Mouse (Mus musculus) embryonic facial prominence, embryonic 15.5 days (tissue): ENCODE results near the gene Fto. TPM values are rescaled to one million over a fixed set of nuclear protein-coding genes. Genes with fewer than 3 reads are reported as not detected.

ENCODE experiments used
- ATAC-seq: fragments of 200-750 bp; cut with Nextera tagmentation; 2 replicates; pipeline ENCODE4 v1.8.0; 2017; ENCODE audit warnings: low read depth, moderate TSS enrichment; ENCODE audit not compliant: insufficient number of reproducible peaks, low FRiP score, low TSS enrichment
- H3K27ac ChIP-seq: fragments of 300-500 bp; sonication (generic); replicated peaks from 2 replicates; pipeline ENCODE4 v1.5.1; 2015; ENCODE audit warnings: mild to moderate bottlenecking, inconsistent platforms
- H3K27me3 ChIP-seq: fragments of 300-500 bp; sonication (generic); 2 replicates; pipeline ENCODE4 v1.6.1; 2015; ENCODE audit warnings: inconsistent platforms
- H3K36me3 ChIP-seq: fragments of 300-500 bp; sonication (generic); 2 replicates; pipeline ENCODE4 v1.6.1; 2015; ENCODE audit warnings: mild to moderate bottlenecking, inconsistent platforms
- H3K4me1 ChIP-seq: fragments of 300-500 bp; sonication (generic); 2 replicates; pipeline ENCODE4 v1.6.1; 2015; ENCODE audit warnings: inconsistent platforms
- H3K4me2 ChIP-seq: fragments of 300-500 bp; sonication (generic); replicated peaks from 2 replicates; pipeline ENCODE4 v1.6.1; 2015; ENCODE audit warnings: mild to moderate bottlenecking, inconsistent platforms
- H3K4me3 ChIP-seq: fragments of 300-500 bp; sonication (generic); replicated peaks from 2 replicates; pipeline ENCODE4 v1.5.1; 2015; ENCODE audit warnings: mild to moderate bottlenecking, inconsistent platforms
- H3K9ac ChIP-seq: fragments of 300-500 bp; sonication (generic); 2 replicates; pipeline ENCODE4 v1.6.1; 2015; ENCODE audit warnings: inconsistent platforms
- H3K9me3 ChIP-seq: fragments of 300-500 bp; sonication (generic); replicated peaks from 2 replicates; pipeline ENCODE4 v1.6.1; 2016; ENCODE audit warnings: inconsistent platforms
- WGBS: fragments of 180-500 bp; shearing (Covaris S2); methylation state at CpG from one replicate; pipeline ENCODE4 v1.1.7; 2015; 5-methylcytosine and 5-hydroxymethylcytosine counted together
- polyA plus RNA-seq: library from polyadenylated mRNA; unstranded; fragments of >200 nt; fragmentation: Nextera tagmentation; extraction: Ambion mirVana; gene quantifications from 2 replicates; pipeline ENCODE4 v1.2.1, GENCODE M21; 2015

Fto gene
- polyA plus RNA-seq, 1 experiment from 2014 or later = 111 TPM

- Histone ChIP-seq H3K9ac (no peak overlapping the region), H3K9me3 (no peaks in the 10 kb centered on the region), H3K36me3 (no peaks in the 10 kb centered on the region), H3K27me3 (no peaks in the 10 kb centered on the region), H3K4me1 (peaks cover 9% of the 10 kb centered on the region; the same call in 1 of the 2 replicates), H3K4me2 (no peak overlapping the region), H3K27ac (no peak overlapping the region), H3K4me3 (no peak overlapping the region)
- ATAC-seq = no peak
- 78% methylated on average over 5 of the region's 5 CpGs for WGBS
These were observed 304.4 kb downstream of the Fto start for GRCm38 (mm10) chr8:91617772-91618171.

GRCm38 (mm10) chr8:91622757-91623156 is 309.4 kb downstream of the Fto start:
- Histone ChIP-seq H3K36me3 (no peaks in the 10 kb centered on the region), H3K4me3 (no peak overlapping the region), H3K4me1 (peaks cover 7% of the 10 kb centered on the region; the same call in 1 of the 2 replicates), H3K9ac (no peak overlapping the region), H3K27ac (no peak overlapping the region), H3K27me3 (0 out of 2 replicates have a peak, but pooled peaks cover 1% of the 10 kb centered on the region), H3K9me3 (no peaks in the 10 kb centered on the region), H3K4me2 (no peak overlapping the region)
- 73% methylated on average over 12 of the region's 12 CpGs for WGBS
- no peak for ATAC-seq

- 0 out of 2 replicates have a peak, but pooled peaks cover 9% of the 10 kb centered on the region for H3K27me3 ChIP-seq
These were observed 312.6 kb downstream of the Fto start for GRCm38 (mm10) chr8:91625686-91626558.

DNA sequence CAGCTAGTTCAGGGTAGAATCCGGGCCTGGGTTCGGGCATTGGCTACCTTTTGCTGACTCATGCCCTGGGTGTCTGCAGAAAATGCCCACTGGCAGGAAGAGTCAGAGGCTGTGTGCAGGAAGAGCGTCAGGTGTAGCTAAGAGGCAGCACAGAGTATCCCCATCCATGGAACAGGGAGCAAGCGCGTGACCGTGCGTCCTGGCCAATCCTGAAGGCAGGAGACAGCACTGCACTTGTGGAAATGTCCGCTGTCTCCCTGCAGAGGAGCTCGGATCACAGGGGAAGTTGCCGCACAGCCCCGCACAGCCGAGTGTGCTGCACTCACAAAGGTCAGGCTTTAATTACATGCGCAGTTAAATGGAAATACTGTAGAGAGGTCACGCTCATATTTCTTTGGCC is 316.3 kb downstream of the Fto start:
- Histone ChIP-seq H3K4me2 (no peak overlapping the region), H3K36me3 (no peaks in the 10 kb centered on the region), H3K4me1 (peaks cover 20% of the 10 kb centered on the region), H3K4me3 (no peak overlapping the region), H3K27me3 (0 out of 2 replicates have a peak, but pooled peaks cover 9% of the 10 kb centered on the region), H3K9me3 (no peaks in the 10 kb centered on the region), H3K9ac (no peak overlapping the region), H3K27ac (no peak overlapping the region)
- no peak for ATAC-seq
- 32% methylated on average over 14 of the region's 14 CpGs for WGBS

More at GRCm38 (mm10) chr8:91625686-91626558, 312.6 kb downstream of the Fto start:
- no peak overlapping the region for H3K9ac ChIP-seq
- H3K4me2 ChIP-seq = no peak overlapping the region
- ATAC-seq = no peak
- H3K4me1 ChIP-seq = peaks cover 17% of the 10 kb centered on the region
- no peaks in the 10 kb centered on the region for H3K36me3 ChIP-seq
- H3K4me3 ChIP-seq = no peak overlapping the region
- WGBS = 39% methylated on average over 18 of the region's 18 CpGs
- no peak overlapping the region for H3K27ac ChIP-seq
- no peaks in the 10 kb centered on the region for H3K9me3 ChIP-seq

DNA sequence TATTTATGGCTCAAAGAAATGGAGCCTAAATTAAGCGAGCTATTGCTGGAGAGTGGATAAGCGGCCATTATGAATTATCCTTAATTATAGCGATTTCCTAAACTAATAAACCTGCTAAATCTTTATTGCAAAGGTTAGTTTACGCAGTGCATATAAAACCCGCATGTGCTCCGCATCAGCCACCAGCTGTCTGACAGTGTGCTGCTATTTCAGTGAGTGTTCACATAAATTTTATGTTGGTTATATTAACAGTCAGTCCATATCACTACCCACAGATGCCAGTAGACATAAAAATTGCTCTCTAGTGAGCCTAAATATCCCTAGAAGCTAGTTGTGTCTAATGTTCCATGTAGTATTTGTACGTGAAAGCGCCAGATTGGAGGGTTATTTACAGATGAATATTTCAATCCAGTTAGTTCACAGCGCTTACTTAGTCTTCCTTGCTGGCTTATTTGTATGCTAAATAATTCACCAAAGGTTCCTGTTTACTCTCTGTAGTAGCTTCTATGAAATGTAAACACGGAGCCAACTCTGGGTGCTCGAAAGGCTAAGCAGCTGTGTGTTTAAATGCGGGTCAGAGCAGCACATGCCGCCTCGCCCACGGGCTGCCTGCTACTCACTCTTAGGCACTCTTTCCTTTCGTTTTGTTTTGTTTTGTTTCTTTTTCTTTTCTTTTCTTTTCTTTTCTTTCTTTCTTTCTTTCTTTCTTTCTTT is 317.2 kb downstream of the Fto start:
- Histone ChIP-seq H3K4me2 (no peak overlapping the region), H3K4me1 (peaks cover 20% of the 10 kb centered on the region), H3K9me3 (no peaks in the 10 kb centered on the region), H3K27ac (no peak overlapping the region), H3K4me3 (no peak overlapping the region), H3K27me3 (0 out of 2 replicates have a peak, but pooled peaks cover 9% of the 10 kb centered on the region), H3K9ac (no peak overlapping the region), H3K36me3 (no peaks in the 10 kb centered on the region; the same call in 1 of the 2 replicates)
- ATAC-seq = no peak
- 59% methylated on average over 16 of the region's 16 CpGs for WGBS

DNA sequence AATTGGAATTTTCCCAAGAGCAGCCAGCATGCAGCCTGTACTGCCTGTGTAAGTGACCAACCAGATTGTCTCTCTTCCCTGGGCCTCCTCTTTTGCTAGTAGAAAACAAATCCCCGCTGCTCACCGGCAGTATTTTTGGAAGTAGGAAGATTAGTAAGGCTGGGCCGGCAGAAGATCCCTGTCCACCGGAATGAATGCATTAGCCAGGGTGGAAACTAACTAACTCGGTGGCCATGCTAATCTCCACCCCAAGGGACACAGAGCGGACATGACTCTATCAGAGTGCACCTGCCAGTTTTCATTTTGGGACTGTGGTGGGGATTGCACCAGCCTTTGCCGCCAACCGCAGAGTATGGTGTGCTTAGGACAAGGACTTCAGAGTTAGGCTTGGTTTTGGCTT is 319.1 kb downstream of the Fto start:
- Histone ChIP-seq H3K4me1 (peaks cover 16% of the 10 kb centered on the region), H3K4me2 (no peak overlapping the region), H3K9me3 (no peaks in the 10 kb centered on the region), H3K27ac (no peak overlapping the region), H3K36me3 (no peaks in the 10 kb centered on the region; the same call in 1 of the 2 replicates), H3K9ac (no peak overlapping the region), H3K4me3 (no peak overlapping the region), H3K27me3 (0 out of 2 replicates have a peak, but pooled peaks cover 9% of the 10 kb centered on the region)
- no peak for ATAC-seq
- 78% methylated on average over 8 of the region's 8 CpGs for WGBS

DNA sequence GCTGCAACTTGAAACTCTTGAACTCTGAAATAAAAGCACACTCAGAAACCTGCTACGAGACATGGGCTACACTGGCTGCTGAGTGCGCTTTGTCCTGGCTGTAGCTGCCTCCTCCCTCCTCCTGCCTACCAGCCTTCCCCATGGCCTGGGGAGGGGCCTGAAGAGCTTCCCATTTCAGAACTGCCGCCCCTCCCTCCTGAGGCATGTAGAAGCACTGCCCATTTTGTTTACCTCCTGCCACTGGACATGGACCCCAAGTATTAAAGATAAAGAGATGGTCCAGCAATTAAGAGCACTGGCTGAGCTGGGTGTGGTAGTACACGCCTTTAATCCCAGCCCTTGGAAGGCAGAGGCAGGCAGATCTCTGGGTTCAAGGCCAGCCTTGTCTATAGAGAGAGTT is 322.1 kb downstream of the Fto start:
- Histone ChIP-seq H3K4me2 (no peak overlapping the region), H3K36me3 (no peaks in the 10 kb centered on the region; the same call in 1 of the 2 replicates), H3K9me3 (no peaks in the 10 kb centered on the region), H3K4me3 (no peak overlapping the region), H3K27me3 (no peaks in the 10 kb centered on the region), H3K9ac (no peak overlapping the region), H3K4me1 (0 out of 2 replicates have a peak, but pooled peaks cover 7% of the 10 kb centered on the region), H3K27ac (no peak overlapping the region)
- 85% methylated on average over 4 of the region's 4 CpGs for WGBS
- ATAC-seq = no peak

DNA sequence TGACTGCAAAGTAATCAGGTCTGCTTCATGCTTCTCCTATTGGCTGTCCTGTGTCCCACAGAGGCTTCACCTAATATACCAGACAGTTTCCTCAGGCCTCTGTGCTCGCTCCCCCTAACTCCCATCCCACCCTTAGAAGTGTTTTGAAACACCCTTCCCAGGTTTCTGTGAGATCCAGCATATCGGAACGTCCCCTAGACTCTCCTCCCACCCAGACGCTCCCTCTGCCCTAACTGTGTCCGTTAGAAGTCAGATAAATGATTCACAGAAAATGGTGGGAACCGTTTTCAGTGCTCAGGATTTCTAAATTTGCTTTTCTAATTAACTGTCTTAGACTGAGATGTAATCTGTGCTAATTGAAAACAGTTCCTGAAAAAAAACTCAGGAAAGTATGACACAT is 323.6 kb downstream of the Fto start:
- ATAC-seq = no peak
- Histone ChIP-seq H3K4me3 (no peak overlapping the region), H3K9me3 (no peaks in the 10 kb centered on the region), H3K4me2 (no peak overlapping the region), H3K36me3 (no peaks in the 10 kb centered on the region; the same call in 1 of the 2 replicates), H3K4me1 (no peaks in the 10 kb centered on the region), H3K27ac (no peak overlapping the region), H3K9ac (no peak overlapping the region), H3K27me3 (no peaks in the 10 kb centered on the region)
- WGBS = 57% methylated on average over 6 of the region's 6 CpGs

- no peaks in the 10 kb centered on the region for H3K4me1 ChIP-seq
- H3K4me2 ChIP-seq = no peak overlapping the region
- no peaks in the 10 kb centered on the region; the same call in 1 of the 2 replicates for H3K36me3 ChIP-seq
- WGBS = 85% methylated on average over 9 of the region's 9 CpGs
- H3K4me3 ChIP-seq = no peak overlapping the region
- H3K9ac ChIP-seq = no peak overlapping the region
- no peaks in the 10 kb centered on the region for H3K27me3 ChIP-seq
- H3K9me3 ChIP-seq = no peaks in the 10 kb centered on the region
- no peak overlapping the region for H3K27ac ChIP-seq
- ATAC-seq = no peak
These were observed 324.4 kb downstream of the Fto start for GRCm38 (mm10) chr8:91637684-91638083.

- Histone ChIP-seq H3K9me3 (no peaks in the 10 kb centered on the region), H3K36me3 (no peaks in the 10 kb centered on the region; the same call in 1 of the 2 replicates), H3K4me3 (no peak overlapping the region), H3K4me2 (no peak overlapping the region), H3K4me1 (no peaks in the 10 kb centered on the region), H3K27ac (no peak overlapping the region), H3K27me3 (no peaks in the 10 kb centered on the region), H3K9ac (no peak overlapping the region)
- WGBS = 69% methylated on average over 12 of the region's 12 CpGs
- no peak for ATAC-seq
These were observed 324.9 kb downstream of the Fto start for GRCm38 (mm10) chr8:91638256-91638655.

DNA sequence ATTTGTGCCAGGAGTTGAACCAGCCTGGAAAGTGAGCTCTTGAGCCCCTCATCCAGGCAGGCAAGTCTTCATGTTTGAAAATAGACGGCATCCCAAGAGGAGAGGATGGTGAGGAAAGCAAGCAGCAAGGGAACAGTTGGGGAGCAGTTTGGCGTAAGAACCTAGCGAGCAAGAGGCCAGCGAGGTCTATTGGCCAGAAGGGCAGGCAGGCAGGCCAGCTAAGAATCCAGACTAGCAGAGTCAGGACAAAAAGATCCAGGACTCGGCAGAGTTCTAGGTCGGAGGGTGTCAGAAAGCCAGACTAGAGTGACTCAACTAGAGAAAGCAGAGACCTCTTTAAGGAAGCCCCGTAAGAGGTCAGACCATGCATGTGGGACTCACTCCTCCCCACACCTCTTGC is 327.1 kb downstream of the Fto start:
- no peaks in the 10 kb centered on the region for H3K9me3 ChIP-seq
- no peaks in the 10 kb centered on the region for H3K4me1 ChIP-seq
- H3K27ac ChIP-seq = no peak overlapping the region
- H3K4me3 ChIP-seq = no peak overlapping the region
- no peak for ATAC-seq
- WGBS = 74% methylated on average over 7 of the region's 7 CpGs
- no peaks in the 10 kb centered on the region; the same call in 1 of the 2 replicates for H3K36me3 ChIP-seq
- H3K9ac ChIP-seq = no peak overlapping the region
- no peak overlapping the region for H3K4me2 ChIP-seq
- no peaks in the 10 kb centered on the region for H3K27me3 ChIP-seq
